Mouse (Mus musculus) CH12.LX (cell line): ENCODE data around the gene Trim56. TPM values are rescaled to one million over a fixed set of nuclear protein-coding genes. Genes with fewer than 3 reads are reported as not detected.

ENCODE experiments used
- DNase-seq: peaks from one replicate; pipeline ENCODE4 v3.0.0-alpha.2; 2013; ENCODE audit errors: extremely low read depth
- H3K27ac ChIP-seq: 2 replicates; pipeline ENCODE4 v1.5.1; 2012; ENCODE audit warnings: low read depth, mild to moderate bottlenecking, control low read depth, moderate library complexity; ENCODE audit not compliant: insufficient read depth
- H3K27me3 ChIP-seq: replicated peaks from 2 replicates; pipeline ENCODE3; 2012; ENCODE audit warnings: inconsistent platforms
- H3K36me3 ChIP-seq, 2 experiments: replicated peaks in 1 of 2; 2 replicates each; pipeline versions ENCODE3 to v1.6.1; 2012; ENCODE audit warnings: inconsistent platforms in 1 of 2, low read length in 1 of 2, mild to moderate bottlenecking in 1 of 2, mixed read lengths in 1 of 2, moderate library complexity in 1 of 2; ENCODE audit not compliant: control insufficient read depth in 1 of 2, insufficient read depth in 1 of 2
- H3K4me1 ChIP-seq, 2 experiments: 2 replicates each; pipeline ENCODE4 v1.6.1; 2012; ENCODE audit warnings: inconsistent platforms in 1 of 2, moderate library complexity in 1 of 2; ENCODE audit not compliant: insufficient read depth in 2 of 2, control insufficient read depth in 1 of 2
- H3K4me2 ChIP-seq: 2 replicates; pipeline ENCODE4 v1.6.1; 2012; ENCODE audit warnings: low read depth, mild to moderate bottlenecking, control low read depth; ENCODE audit not compliant: poor library complexity, insufficient read depth, severe bottlenecking
- H3K4me3 ChIP-seq, 3 experiments: fragments of 150-350 bp in 1 of 3; sonication (generic) in 1 of 3; replicated peaks in 1 of 3; 2 replicates each; pipeline versions ENCODE3 to v1.5.1; 2011 to 2012; ENCODE audit warnings: low read depth in 2 of 3, low read length in 2 of 3, mild to moderate bottlenecking in 2 of 3, moderate library complexity in 2 of 3, control low read depth in 1 of 3, improper control_type of control experiment in 1 of 3, inconsistent platforms in 1 of 3, mixed read lengths in 1 of 3; ENCODE audit not compliant: poor library complexity in 1 of 3
- H3K79me2 ChIP-seq: replicated peaks from 2 replicates; pipeline ENCODE4 v1.6.1; 2012; ENCODE audit warnings: mild to moderate bottlenecking, moderate library complexity; ENCODE audit not compliant: control insufficient read depth, poor library complexity, insufficient read depth, severe bottlenecking; ENCODE audit errors: extremely low read depth
- H3K9ac ChIP-seq: 2 replicates; pipeline ENCODE4 v1.6.1; 2012; ENCODE audit warnings: low read depth, mild to moderate bottlenecking, control low read depth, moderate library complexity; ENCODE audit not compliant: insufficient read depth
- H3K9me3 ChIP-seq: replicated peaks from 2 replicates; pipeline ENCODE3; 2012; ENCODE audit warnings: low read length, inconsistent platforms, mixed read lengths
- BHLHE40 ChIP-seq: IDR thresholded peaks from 2 replicates; pipeline ENCODE4 v1.6.1; 2011; ENCODE audit warnings: mild to moderate bottlenecking, low read depth, low read length, improper control_type of control experiment
- CTCF ChIP-seq, 2 experiments: IDR thresholded peaks in 1 of 2; conservative IDR thresholded peaks in 1 of 2; 2 replicates each; pipeline ENCODE4 v1.5.1; 2011 to 2012; ENCODE audit warnings: low read depth in 2 of 2, low read length in 2 of 2, improper control_type of control experiment in 1 of 2, inconsistent platforms in 1 of 2, mild to moderate bottlenecking in 1 of 2, moderate library complexity in 1 of 2
- GABPA ChIP-seq: IDR thresholded peaks from 2 replicates; pipeline ENCODE4 v1.6.1; 2012; ENCODE audit warnings: low read depth, low read length, improper control_type of control experiment, inconsistent platforms; ENCODE audit not compliant: insufficient replicate concordance
- HCFC1 ChIP-seq: IDR thresholded peaks from 2 replicates; pipeline ENCODE4 v1.6.1; 2012; ENCODE audit warnings: low read depth, mild to moderate bottlenecking, inconsistent platforms, low read length, improper control_type of control experiment
- IRF4 ChIP-seq: IDR thresholded peaks from 2 replicates; pipeline ENCODE4 v1.6.1; 2014; ENCODE audit warnings: low read depth, mild to moderate bottlenecking, inconsistent platforms, low read length, improper control_type of control experiment
- JUN ChIP-seq: IDR thresholded peaks from 2 replicates; pipeline ENCODE4 v1.6.1; 2011; ENCODE audit warnings: low read depth, mild to moderate bottlenecking, low read length, improper control_type of control experiment, moderate library complexity; ENCODE audit not compliant: insufficient read depth
- KAT2A ChIP-seq: IDR thresholded peaks from 2 replicates; pipeline ENCODE4 v1.6.1; 2012; ENCODE audit warnings: low read length, improper control_type of control experiment, inconsistent platforms; ENCODE audit not compliant: insufficient replicate concordance
- MAFK ChIP-seq: IDR thresholded peaks from 2 replicates; pipeline ENCODE4 v1.6.1; 2011; ENCODE audit warnings: low read length, improper control_type of control experiment; ENCODE audit not compliant: insufficient replicate concordance
- POLR2AphosphoS2 ChIP-seq: IDR thresholded peaks from 2 replicates; pipeline ENCODE4 v1.6.1; 2011; ENCODE audit warnings: low read depth, low read length, improper control_type of control experiment
- RAD21 ChIP-seq: IDR thresholded peaks from 2 replicates; pipeline ENCODE4 v1.6.1; 2011; ENCODE audit warnings: low read depth, mild to moderate bottlenecking, low read length, improper control_type of control experiment, moderate library complexity
- SMC3 ChIP-seq: IDR thresholded peaks from 2 replicates; pipeline ENCODE4 v1.6.1; 2011; ENCODE audit warnings: low read depth, low read length, improper control_type of control experiment
- TCF12 ChIP-seq: IDR thresholded peaks from 2 replicates; pipeline ENCODE4 v1.6.1; 2014; ENCODE audit warnings: low read depth, mild to moderate bottlenecking, inconsistent platforms, low read length, improper control_type of control experiment
- ZC3H11A ChIP-seq: IDR thresholded peaks from 2 replicates; pipeline ENCODE4 v1.6.1; 2012; ENCODE audit warnings: low read depth, mild to moderate bottlenecking, inconsistent platforms, low read length, improper control_type of control experiment
- ZNF384 ChIP-seq: IDR thresholded peaks from 2 replicates; pipeline ENCODE4 v1.6.1; 2012; ENCODE audit warnings: low read depth, low read length, improper control_type of control experiment, inconsistent platforms
- dilution Hi-C: fragments of 300-500 bp; cut with MboI; formaldehyde crosslinking; loops from 2 replicates; pipeline ENCODE4 v1.14.3; 2020; ENCODE audit warnings: low sequenced_read_pairs; ENCODE audit not compliant: extremely low pct_unique_long_range_greater_than_20kb, extremely low pct_ligation_motif_present
- in situ Hi-C: fragments of 300-500 bp; cut with MboI; formaldehyde crosslinking; loops from 3 replicates; pipeline ENCODE4 v1.14.3; 2019; ENCODE audit warnings: low sequenced_read_pairs, low pct_ligation_motif_present, low pct_unique_long_range_greater_than_20kb, mixed read lengths
- polyA plus RNA-seq: library from polyadenylated mRNA; unstranded; fragments of >175 nt; gene quantifications from 2 replicates; pipeline ENCODE4 v1.2.1, GENCODE M21; 2012; ENCODE audit warnings: low read depth; ENCODE audit not compliant: insufficient read length
- total RNA-seq, 2 experiments: library from RNA; depleted of rRNA; stranded (reverse); fragments of 300-350 nt in 1 of 2; fragments of >200 nt in 1 of 2; gene quantifications; 2 replicates each; pipeline ENCODE4 v1.2.3; 2012 to 2014

Gene Trim56
- total and polyA plus RNA-seq, 3 experiments, result 7.6 to 12.9 (median 11.2) TPM

DNA sequence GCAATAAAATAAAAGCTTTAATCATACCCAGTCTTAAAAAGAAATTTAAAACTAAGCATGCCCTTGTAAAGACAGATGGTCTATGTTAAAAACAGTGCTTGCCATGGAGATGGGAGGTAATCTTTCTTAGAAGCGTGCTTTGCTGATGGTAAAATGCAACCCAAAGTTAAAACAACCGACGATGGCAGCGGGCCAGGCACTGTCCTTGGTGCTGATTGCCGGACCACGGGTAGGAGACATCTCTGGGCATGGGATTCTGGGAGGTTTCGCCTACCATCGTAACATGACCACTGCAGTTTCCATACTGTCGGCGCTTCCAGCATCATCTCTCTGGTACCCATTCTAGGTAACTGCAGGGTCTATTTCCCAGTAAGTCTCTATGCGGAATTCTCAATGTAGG lies 18.9 kb upstream of the Trim56 start:
- no peak overlapping the region for H3K9ac ChIP-seq
- H3K4me2 ChIP-seq, result no peak overlapping the region
- 0 out of 4 replicates have a peak, but pooled peaks cover 0 to 3% of the 10 kb centered on the region in 2 experiments for H3K4me1 ChIP-seq
- TF ChIP-seq BHLHE40, result no peak
- no peak for TF ChIP-seq CTCF (conservative IDR thresholded peaks at IDR 0.05 in 1 of 2, IDR thresholded peaks at IDR 0.05 in 1 of 2; ENCODE audit: low read depth in 2 of 2, low read length in 2 of 2)
- no peak for DNase-seq
- in situ Hi-C loops, result no loop called here
- H3K4me3 ChIP-seq, result no peak overlapping the region
- H3K9me3 ChIP-seq, result peaks cover 18% of the 10 kb centered on the region
- no peaks in the 10 kb centered on the region for H3K36me3 ChIP-seq
- no peak overlapping the region for H3K27ac ChIP-seq
- no peaks in the 10 kb centered on the region for H3K79me2 ChIP-seq
- H3K27me3 ChIP-seq, result peaks cover 36% of the 10 kb centered on the region
- dilution Hi-C loops, result no loop called here

DNA sequence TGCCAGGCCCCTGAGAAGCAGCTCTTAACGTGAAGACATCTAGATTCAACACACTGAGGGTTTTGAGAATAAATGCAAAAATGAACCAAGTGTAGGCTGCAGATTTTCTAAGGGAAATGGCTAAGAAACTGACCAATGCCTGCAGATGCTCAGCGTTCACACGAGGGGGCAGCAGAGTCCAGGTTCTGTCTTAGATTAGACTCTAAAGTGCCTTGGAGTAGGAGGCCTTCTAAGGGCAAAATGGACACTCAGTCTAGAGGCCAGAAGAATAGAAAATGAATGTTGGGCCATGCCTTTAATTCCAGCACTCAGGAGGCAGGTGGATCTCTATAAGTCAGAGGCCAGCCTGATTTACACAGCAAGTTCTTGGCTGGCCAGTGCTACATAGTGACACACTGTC lies 15.5 kb upstream of the Trim56 start:
- in situ Hi-C loops, result no loop called here
- H3K9ac ChIP-seq, result no peak overlapping the region
- peak; percentile 41 for DNase-seq

DNA sequence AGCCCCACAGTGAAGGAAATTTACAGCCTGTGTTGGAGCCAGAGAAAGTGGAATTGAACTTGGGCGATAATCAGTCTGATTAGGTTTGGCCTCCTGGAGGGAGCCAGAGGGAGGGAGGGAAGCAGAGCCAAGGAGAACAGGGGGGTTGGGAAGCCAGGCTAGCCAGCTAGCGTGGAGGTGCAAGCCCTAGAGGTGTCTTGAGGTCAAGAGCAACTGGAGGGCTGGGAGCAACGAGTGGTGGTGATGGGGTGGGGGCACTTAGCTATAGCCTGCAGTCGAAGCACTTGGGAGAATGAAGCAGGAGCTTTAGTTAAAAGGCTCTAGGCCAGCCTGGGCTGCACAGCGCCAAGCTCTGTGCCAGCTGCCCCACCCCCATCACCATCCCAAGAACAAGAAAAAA lies 13.3 kb upstream of the Trim56 start:
- Histone ChIP-seq H3K27ac (no peak overlapping the region), H3K4me1 (0 out of 4 replicates have a peak, but pooled peaks cover 0 to 3% of the 10 kb centered on the region in 2 experiments), H3K4me3 (no peak overlapping the region), H3K27me3 (peaks cover 55% of the 10 kb centered on the region), H3K4me2 (no peak overlapping the region), H3K9me3 (peaks cover 26% of the 10 kb centered on the region)
- dilution Hi-C loops, result no loop called here
- DNase-seq, result no peak
- TF ChIP-seq ZNF384 (no peak), ZC3H11A (no peak), POLR2AphosphoS2 (no peak), HCFC1 (no peak), KAT2A (no peak), GABPA (no peak), TCF12 (no peak), BHLHE40 (no peak)
- TF ChIP-seq, all 38 proteins: peak for 0
- H3K79me2 ChIP-seq, result no peaks in the 10 kb centered on the region
- in situ Hi-C loops, result no loop called here
- H3K36me3 ChIP-seq, result no peaks in the 10 kb centered on the region
- H3K9ac ChIP-seq, result no peak overlapping the region

More for the DNA sequence above, 15.5 kb upstream of the Trim56 start:
- Histone ChIP-seq H3K27ac (no peak overlapping the region), H3K27me3 (peaks cover 40% of the 10 kb centered on the region), H3K79me2 (no peaks in the 10 kb centered on the region), H3K36me3 (no peaks in the 10 kb centered on the region), H3K4me2 (no peak overlapping the region), H3K9me3 (peaks cover 24% of the 10 kb centered on the region), H3K4me1 (0 out of 4 replicates have a peak, but pooled peaks cover 0 to 3% of the 10 kb centered on the region in 2 experiments), H3K4me3 (no peak overlapping the region)
- TF ChIP-seq JUN (no peak), ZC3H11A (peak; percentile 48; the same call in 1 of the 2 replicates), SMC3 (peak; percentile 90), CTCF (conservative IDR thresholded peaks at IDR 0.05 in 1 of 2, IDR thresholded peaks at IDR 0.05 in 1 of 2; ENCODE audit: low read depth in 2 of 2, low read length in 2 of 2) (peak; percentile 70 to 96), RAD21 (peak; percentile 93), MAFK (no peak), IRF4 (peak; percentile 17; the same call in 1 of the 2 replicates)
- dilution Hi-C loops, result no loop called here
